Mouse (Mus musculus): ENCODE data around the gene Shisa8. TPM values are rescaled to one million over a fixed set of nuclear protein-coding genes. Genes with fewer than 3 reads are reported as not detected.
A peak's percentile ranks its signal among the peaks of the same experiment; 100 is the strongest.

Gene Shisa8
- total and polyA plus RNA-seq, 3 experiments: 0.05 TPM; not detected in 2

GRCm38 (mm10) chr15:82231591-82232378 is 19.2 kb upstream of the Shisa8 start:
- no peak for TF ChIP-seq GATA1 (IDR thresholded peaks at IDR 0.05; ENCODE audit: borderline replicate concordance, low read length)
- no peak for TF ChIP-seq TAL1 (conservative IDR thresholded peaks at IDR 0.05; ENCODE audit: low read depth, low read length)
- TF ChIP-seq CTCF (IDR thresholded peaks at IDR 0.05; ENCODE audit: low read depth, low read length): no peak
- TF ChIP-seq GATA2 (IDR thresholded peaks at IDR 0.05; ENCODE audit: borderline replicate concordance, low read depth, low read length): no peak
- no peak for TF ChIP-seq POLR2AphosphoS5 (IDR thresholded peaks at IDR 0.05; ENCODE audit: insufficient replicate concordance, low read depth, low read length)
- Histone ChIP-seq H3K4me3 (ENCODE audit: low read depth, low read length) (no peak overlapping the region), H3K4me1 (ENCODE audit: insufficient read depth, low read depth, low read length) (peaks cover 51% of the 10 kb centered on the region), H3K36me3 (replicated peaks) (peaks cover 46% of the 10 kb centered on the region), H3K27me3 (ENCODE audit: insufficient read depth, low read length) (no peaks in the 10 kb centered on the region), H3K9me3 (replicated peaks) (no peaks in the 10 kb centered on the region)
- DNase-seq (ENCODE audit: low spot score): no peak
- no peak for ATAC-seq (ENCODE audit: extremely low read depth, insufficient number of reproducible peaks, low FRiP score, poor library complexity, severe bottlenecking)

- ATAC-seq (ENCODE audit: extremely low read depth, insufficient number of reproducible peaks, low FRiP score, poor library complexity, severe bottlenecking) (no peak), DNase-seq (ENCODE audit: low spot score) (no peak)
- no peaks in the 10 kb centered on the region for H3K9me3 ChIP-seq (replicated peaks)
- H3K4me3 ChIP-seq (ENCODE audit: low read depth, low read length): no peak overlapping the region
- peaks cover 41% of the 10 kb centered on the region for H3K36me3 ChIP-seq (replicated peaks)
- peaks cover 2% of the 10 kb centered on the region; the same call in 1 of the 2 replicates for H3K27me3 ChIP-seq (ENCODE audit: insufficient read depth, low read length)
- no peak for TF ChIP-seq GATA2 (IDR thresholded peaks at IDR 0.05; ENCODE audit: borderline replicate concordance, low read depth, low read length)
- TF ChIP-seq GATA1 (IDR thresholded peaks at IDR 0.05; ENCODE audit: borderline replicate concordance, low read length): no peak
- no peak for TF ChIP-seq CTCF (IDR thresholded peaks at IDR 0.05; ENCODE audit: low read depth, low read length)
- no peak for TF ChIP-seq POLR2AphosphoS5 (IDR thresholded peaks at IDR 0.05; ENCODE audit: insufficient replicate concordance, low read depth, low read length)
- TF ChIP-seq TAL1 (conservative IDR thresholded peaks at IDR 0.05; ENCODE audit: low read depth, low read length): no peak
- H3K4me1 ChIP-seq (ENCODE audit: insufficient read depth, low read depth, low read length): peaks cover 50% of the 10 kb centered on the region
These were observed 18.5 kb upstream of the Shisa8 start for GRCm38 (mm10) chr15:82231100-82231499.

GRCm38 (mm10) chr15:82230098-82230611 is 17.5 kb upstream of the Shisa8 start:
- DNase-seq (ENCODE audit: low spot score) (no peak), ATAC-seq (ENCODE audit: extremely low read depth, insufficient number of reproducible peaks, low FRiP score, poor library complexity, severe bottlenecking) (no peak)
- Histone ChIP-seq H3K9me3 (replicated peaks) (no peaks in the 10 kb centered on the region), H3K27me3 (ENCODE audit: insufficient read depth, low read length) (peaks cover 11% of the 10 kb centered on the region; the same call in 1 of the 2 replicates), H3K36me3 (replicated peaks) (peaks cover 33% of the 10 kb centered on the region), H3K4me3 (ENCODE audit: low read depth, low read length) (peak overlapping the region; percentile 58; the same call in 1 of the 2 replicates), H3K4me1 (ENCODE audit: insufficient read depth, low read depth, low read length) (peaks cover 50% of the 10 kb centered on the region)
- TF ChIP-seq CTCF (IDR thresholded peaks at IDR 0.05; ENCODE audit: low read depth, low read length) (no peak), TAL1 (conservative IDR thresholded peaks at IDR 0.05; ENCODE audit: low read depth, low read length) (no peak), GATA1 (IDR thresholded peaks at IDR 0.05; ENCODE audit: borderline replicate concordance, low read length) (no peak), GATA2 (IDR thresholded peaks at IDR 0.05; ENCODE audit: borderline replicate concordance, low read depth, low read length) (no peak), POLR2AphosphoS5 (IDR thresholded peaks at IDR 0.05; ENCODE audit: insufficient replicate concordance, low read depth, low read length) (no peak)

- ATAC-seq (ENCODE audit: extremely low read depth, insufficient number of reproducible peaks, low FRiP score, poor library complexity, severe bottlenecking): 0 out of 2 replicates have a peak, but pooled peaks have one; percentile 28
- H3K36me3 ChIP-seq (replicated peaks): peaks cover 27% of the 10 kb centered on the region
- no peaks in the 10 kb centered on the region for H3K9me3 ChIP-seq (replicated peaks)
- peak overlapping the region; percentile 58; the same call in 1 of the 2 replicates for H3K4me3 ChIP-seq (ENCODE audit: low read depth, low read length)
- peaks cover 15% of the 10 kb centered on the region; the same call in 1 of the 2 replicates for H3K27me3 ChIP-seq (ENCODE audit: insufficient read depth, low read length)
- TF ChIP-seq TAL1 (conservative IDR thresholded peaks at IDR 0.05; ENCODE audit: low read depth, low read length): no peak
- no peak for TF ChIP-seq GATA1 (IDR thresholded peaks at IDR 0.05; ENCODE audit: borderline replicate concordance, low read length)
- TF ChIP-seq GATA2 (IDR thresholded peaks at IDR 0.05; ENCODE audit: borderline replicate concordance, low read depth, low read length): no peak
- no peak for TF ChIP-seq CTCF (IDR thresholded peaks at IDR 0.05; ENCODE audit: low read depth, low read length)
- no peak for TF ChIP-seq POLR2AphosphoS5 (IDR thresholded peaks at IDR 0.05; ENCODE audit: insufficient replicate concordance, low read depth, low read length)
- DNase-seq (ENCODE audit: low spot score): no peak
- peaks cover 55% of the 10 kb centered on the region for H3K4me1 ChIP-seq (ENCODE audit: insufficient read depth, low read depth, low read length)
These were observed 17.0 kb upstream of the Shisa8 start for GRCm38 (mm10) chr15:82229542-82230045.

- DNase-seq (ENCODE audit: low spot score) (no peak), ATAC-seq (ENCODE audit: extremely low read depth, insufficient number of reproducible peaks, low FRiP score, poor library complexity, severe bottlenecking) (no peak)
- no peaks in the 10 kb centered on the region for H3K9me3 ChIP-seq (replicated peaks)
- TF ChIP-seq TAL1 (conservative IDR thresholded peaks at IDR 0.05; ENCODE audit: low read depth, low read length): no peak
- no peak for TF ChIP-seq GATA2 (IDR thresholded peaks at IDR 0.05; ENCODE audit: borderline replicate concordance, low read depth, low read length)
- TF ChIP-seq CTCF (IDR thresholded peaks at IDR 0.05; ENCODE audit: low read depth, low read length): no peak
- no peak for TF ChIP-seq GATA1 (IDR thresholded peaks at IDR 0.05; ENCODE audit: borderline replicate concordance, low read length)
- no peak for TF ChIP-seq POLR2AphosphoS5 (IDR thresholded peaks at IDR 0.05; ENCODE audit: insufficient replicate concordance, low read depth, low read length)
- H3K27me3 ChIP-seq (ENCODE audit: insufficient read depth, low read length): peaks cover 43% of the 10 kb centered on the region
- no peaks in the 10 kb centered on the region for H3K36me3 ChIP-seq (replicated peaks)
- H3K4me3 ChIP-seq (ENCODE audit: low read depth, low read length): peak overlapping the region; percentile 22; the same call in 1 of the 2 replicates
- H3K4me1 ChIP-seq (ENCODE audit: insufficient read depth, low read depth, low read length): peaks cover 55% of the 10 kb centered on the region
These were observed 13.2 kb upstream of the Shisa8 start for GRCm38 (mm10) chr15:82225769-82226168.

Measured in G1E (cell line).